Mouse (Mus musculus): Measurements from ENCODE around the gene Ccnjl. TPM values are rescaled to one million over a fixed set of nuclear protein-coding genes. Genes with fewer than 3 reads are reported as not detected.

The Ccnjl gene
- polyA plus RNA-seq, 1 experiment from 2014 or later: 16.2 TPM

- H3K36me3 ChIP-seq (ENCODE audit: control insufficient read depth, insufficient read depth, low read length): peaks cover 15% of the 10 kb centered on the region
- H3K9me3 ChIP-seq (ENCODE audit: control insufficient read depth, low read length): no peaks in the 10 kb centered on the region
- no peak overlapping the region for H3K4me2 ChIP-seq (ENCODE audit: low read length)
- no peak overlapping the region for H3K4me3 ChIP-seq (replicated peaks; ENCODE audit: low read depth, low read length)
- H3K27me3 ChIP-seq (ENCODE audit: control insufficient read depth, insufficient read depth, low read length): no peaks in the 10 kb centered on the region
- H3K9ac ChIP-seq (replicated peaks; ENCODE audit: low read length): no peak overlapping the region
- peak; percentile 47 for DNase-seq
- H3K27ac ChIP-seq (replicated peaks; ENCODE audit: low read depth, low read length): no peak overlapping the region
- 58% methylated on average over 6 of the region's 6 CpGs for WGBS
- H3K4me1 ChIP-seq (ENCODE audit: control insufficient read depth, insufficient read depth, low read length): no peaks in the 10 kb centered on the region
- no peak for ATAC-seq (ENCODE audit: low FRiP score, low TSS enrichment)
These were observed 61.0 kb downstream of the Ccnjl start for GRCm38 (mm10) chr11:43589530-43590072.

- H3K27ac ChIP-seq (replicated peaks; ENCODE audit: low read depth, low read length): no peak within 1 kb of the TSS
- H3K36me3 ChIP-seq (ENCODE audit: control insufficient read depth, insufficient read depth, low read length): no peaks in the 10 kb centered on the region
- DNase-seq (no peak), ATAC-seq (ENCODE audit: low FRiP score, low TSS enrichment) (no peak)
- no peaks in the 10 kb centered on the region for H3K27me3 ChIP-seq (ENCODE audit: control insufficient read depth, insufficient read depth, low read length)
- H3K4me1 ChIP-seq (ENCODE audit: control insufficient read depth, insufficient read depth, low read length): no peaks in the 10 kb centered on the region
- H3K4me2 ChIP-seq (ENCODE audit: low read length): no peak within 1 kb of the TSS
- H3K9me3 ChIP-seq (ENCODE audit: control insufficient read depth, low read length): no peaks in the 10 kb centered on the region
- 88% methylated on average over 5 of the region's 5 CpGs for WGBS
- H3K9ac ChIP-seq (replicated peaks; ENCODE audit: low read length): no peak within 1 kb of the TSS
- H3K4me3 ChIP-seq (replicated peaks; ENCODE audit: low read depth, low read length): no peak within 1 kb of the TSS
These were observed 72.9 kb downstream of the Ccnjl start, which contains the start of gene Fabp6 for GRCm38 (mm10) chr11:43601440-43601839. Gene Fabp6, minus strand, starts transcription at chr11:43601540.

GRCm38 (mm10) chr11:43604207-43604606, 75.6 kb downstream of the Ccnjl start:
- H3K4me2 ChIP-seq (ENCODE audit: low read length): no peak overlapping the region
- H3K9me3 ChIP-seq (ENCODE audit: control insufficient read depth, low read length): no peaks in the 10 kb centered on the region
- no peak overlapping the region for H3K4me3 ChIP-seq (replicated peaks; ENCODE audit: low read depth, low read length)
- 93% methylated on average over 2 of the region's 2 CpGs for WGBS
- H3K4me1 ChIP-seq (ENCODE audit: control insufficient read depth, insufficient read depth, low read length): no peaks in the 10 kb centered on the region
- H3K27ac ChIP-seq (replicated peaks; ENCODE audit: low read depth, low read length): no peak overlapping the region
- ATAC-seq (ENCODE audit: low FRiP score, low TSS enrichment) (no peak), DNase-seq (no peak)
- no peaks in the 10 kb centered on the region for H3K27me3 ChIP-seq (ENCODE audit: control insufficient read depth, insufficient read depth, low read length)
- no peaks in the 10 kb centered on the region for H3K36me3 ChIP-seq (ENCODE audit: control insufficient read depth, insufficient read depth, low read length)
- no peak overlapping the region for H3K9ac ChIP-seq (replicated peaks; ENCODE audit: low read length)

GRCm38 (mm10) chr11:43604891-43605290, 76.3 kb downstream of the Ccnjl start:
- no peak for ATAC-seq (ENCODE audit: low FRiP score, low TSS enrichment)
- no peaks in the 10 kb centered on the region for H3K36me3 ChIP-seq (ENCODE audit: control insufficient read depth, insufficient read depth, low read length)
- no peak for DNase-seq
- no peak overlapping the region for H3K4me3 ChIP-seq (replicated peaks; ENCODE audit: low read depth, low read length)
- H3K27me3 ChIP-seq (ENCODE audit: control insufficient read depth, insufficient read depth, low read length): no peaks in the 10 kb centered on the region
- no peak overlapping the region for H3K27ac ChIP-seq (replicated peaks; ENCODE audit: low read depth, low read length)
- H3K4me2 ChIP-seq (ENCODE audit: low read length): no peak overlapping the region
- no peak overlapping the region for H3K9ac ChIP-seq (replicated peaks; ENCODE audit: low read length)
- H3K4me1 ChIP-seq (ENCODE audit: control insufficient read depth, insufficient read depth, low read length): no peaks in the 10 kb centered on the region
- H3K9me3 ChIP-seq (ENCODE audit: control insufficient read depth, low read length): no peaks in the 10 kb centered on the region
- 90% methylated on average over 6 of the region's 6 CpGs for whole genome bisulfite sequencing

- Histone ChIP-seq H3K9me3 (ENCODE audit: control insufficient read depth, low read length) (no peaks in the 10 kb centered on the region), H3K9ac (replicated peaks; ENCODE audit: low read length) (no peak overlapping the region), H3K36me3 (ENCODE audit: control insufficient read depth, insufficient read depth, low read length) (no peaks in the 10 kb centered on the region), H3K4me3 (replicated peaks; ENCODE audit: low read depth, low read length) (no peak overlapping the region), H3K4me2 (ENCODE audit: low read length) (no peak overlapping the region), H3K27ac (replicated peaks; ENCODE audit: low read depth, low read length) (no peak overlapping the region), H3K27me3 (ENCODE audit: control insufficient read depth, insufficient read depth, low read length) (no peaks in the 10 kb centered on the region), H3K4me1 (ENCODE audit: control insufficient read depth, insufficient read depth, low read length) (no peaks in the 10 kb centered on the region)
- no peak for DNase-seq
- no peak for ATAC-seq (ENCODE audit: low FRiP score, low TSS enrichment)
- 84% methylated on average over 6 of the region's 6 CpGs for WGBS
These were observed 77.3 kb downstream of the Ccnjl start for GRCm38 (mm10) chr11:43605859-43606258.

GRCm38 (mm10) chr11:43608440-43608839, 79.9 kb downstream of the Ccnjl start:
- Histone ChIP-seq H3K27ac (replicated peaks; ENCODE audit: low read depth, low read length) (no peak overlapping the region), H3K4me2 (ENCODE audit: low read length) (no peak overlapping the region), H3K36me3 (ENCODE audit: control insufficient read depth, insufficient read depth, low read length) (no peaks in the 10 kb centered on the region), H3K27me3 (ENCODE audit: control insufficient read depth, insufficient read depth, low read length) (no peaks in the 10 kb centered on the region), H3K9me3 (ENCODE audit: control insufficient read depth, low read length) (no peaks in the 10 kb centered on the region), H3K9ac (replicated peaks; ENCODE audit: low read length) (no peak overlapping the region), H3K4me1 (ENCODE audit: control insufficient read depth, insufficient read depth, low read length) (peaks cover 6% of the 10 kb centered on the region), H3K4me3 (replicated peaks; ENCODE audit: low read depth, low read length) (no peak overlapping the region)
- 42% methylated on average over 3 of the region's 3 CpGs for WGBS
- DNase-seq: peak; percentile 49
- ATAC-seq (ENCODE audit: low FRiP score, low TSS enrichment): no peak

- DNase-seq: no peak
- Histone ChIP-seq H3K9ac (replicated peaks; ENCODE audit: low read length) (no peak overlapping the region), H3K4me1 (ENCODE audit: control insufficient read depth, insufficient read depth, low read length) (peaks cover 6% of the 10 kb centered on the region), H3K4me3 (replicated peaks; ENCODE audit: low read depth, low read length) (no peak overlapping the region), H3K4me2 (ENCODE audit: low read length) (no peak overlapping the region), H3K27me3 (ENCODE audit: control insufficient read depth, insufficient read depth, low read length) (no peaks in the 10 kb centered on the region), H3K36me3 (ENCODE audit: control insufficient read depth, insufficient read depth, low read length) (no peaks in the 10 kb centered on the region), H3K9me3 (ENCODE audit: control insufficient read depth, low read length) (no peaks in the 10 kb centered on the region), H3K27ac (replicated peaks; ENCODE audit: low read depth, low read length) (no peak overlapping the region)
- no peak for ATAC-seq (ENCODE audit: low FRiP score, low TSS enrichment)
- 74% methylated on average over 10 of the region's 10 CpGs for WGBS
These were observed 81.5 kb downstream of the Ccnjl start for GRCm38 (mm10) chr11:43610006-43610661.

GRCm38 (mm10) chr11:43610662-43611033, 82.1 kb downstream of the Ccnjl start:
- H3K27ac ChIP-seq (replicated peaks; ENCODE audit: low read depth, low read length): no peak overlapping the region
- peaks cover 6% of the 10 kb centered on the region for H3K4me1 ChIP-seq (ENCODE audit: control insufficient read depth, insufficient read depth, low read length)
- no peak overlapping the region for H3K4me2 ChIP-seq (ENCODE audit: low read length)
- DNase-seq: no peak
- H3K9me3 ChIP-seq (ENCODE audit: control insufficient read depth, low read length): no peaks in the 10 kb centered on the region
- 83% methylated on average over 5 of the region's 5 CpGs for WGBS
- ATAC-seq (ENCODE audit: low FRiP score, low TSS enrichment): no peak
- H3K36me3 ChIP-seq (ENCODE audit: control insufficient read depth, insufficient read depth, low read length): no peaks in the 10 kb centered on the region
- no peak overlapping the region for H3K4me3 ChIP-seq (replicated peaks; ENCODE audit: low read depth, low read length)
- H3K27me3 ChIP-seq (ENCODE audit: control insufficient read depth, insufficient read depth, low read length): no peaks in the 10 kb centered on the region
- no peak overlapping the region for H3K9ac ChIP-seq (replicated peaks; ENCODE audit: low read length)

GRCm38 (mm10) chr11:43612834-43613488, 84.4 kb downstream of the Ccnjl start:
- Histone ChIP-seq H3K4me1 (ENCODE audit: control insufficient read depth, insufficient read depth, low read length) (peaks cover 9% of the 10 kb centered on the region), H3K4me2 (ENCODE audit: low read length) (no peak overlapping the region), H3K27ac (replicated peaks; ENCODE audit: low read depth, low read length) (peak overlapping the region; percentile 81), H3K9me3 (ENCODE audit: control insufficient read depth, low read length) (no peaks in the 10 kb centered on the region), H3K27me3 (ENCODE audit: control insufficient read depth, insufficient read depth, low read length) (no peaks in the 10 kb centered on the region), H3K9ac (replicated peaks; ENCODE audit: low read length) (peak overlapping the region; percentile 34; the same call in 1 of the 2 replicates), H3K36me3 (ENCODE audit: control insufficient read depth, insufficient read depth, low read length) (no peaks in the 10 kb centered on the region), H3K4me3 (replicated peaks; ENCODE audit: low read depth, low read length) (no peak overlapping the region)
- ATAC-seq (ENCODE audit: low FRiP score, low TSS enrichment) (peak; percentile 82; the same call in 1 of the 2 replicates), DNase-seq (peak; percentile 94)
- 22% methylated on average over 12 of the region's 12 CpGs for WGBS
